Mouse (Mus musculus) frontal cortex, postnatal 10 days (tissue): ENCODE measurements around the gene Pld5.
"Not testable (repeated sequence)": the region's sequence is repeated elsewhere in the genome, so short reads cannot be mapped to it uniquely, and the experiment has no call there.

Source experiments
- DNase-seq, 2 experiments: peaks; one replicate each; pipeline ENCODE4 v3.0.0; 2022; ENCODE audit warnings: low spot score in 2 of 2, mixed read lengths in 1 of 2

The Pld5 gene

DNA sequence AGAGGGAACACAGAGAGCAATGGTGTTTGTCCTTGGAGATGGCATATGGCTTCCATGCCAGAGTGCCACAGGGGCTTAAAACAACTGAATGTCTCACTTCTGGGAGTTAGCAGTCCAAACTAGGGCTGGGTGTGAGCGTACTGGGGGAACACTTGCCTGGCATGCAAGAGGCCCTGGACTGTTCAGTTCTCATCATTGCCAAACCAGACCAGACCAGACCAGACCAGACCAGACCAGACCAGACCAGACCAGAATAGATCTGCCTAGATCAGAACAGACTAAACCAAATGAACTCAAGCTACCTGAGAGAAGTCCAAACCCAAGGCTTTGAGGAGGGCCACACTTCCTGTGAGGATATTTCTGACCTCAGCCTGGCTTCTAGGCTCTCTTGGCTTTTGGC, 228.7 kb downstream of the Pld5 start:
- no peak for DNase-seq

- DNase-seq: no peak
Observed at GRCm38 (mm10) chr1:176043056-176043455, 232.1 kb downstream of the Pld5 start.

- DNase-seq: no peak
Observed at GRCm38 (mm10) chr1:176039923-176040322, 235.2 kb downstream of the Pld5 start.

- no peak for DNase-seq
Observed at GRCm38 (mm10) chr1:176036028-176036427, 239.1 kb downstream of the Pld5 start.

DNA sequence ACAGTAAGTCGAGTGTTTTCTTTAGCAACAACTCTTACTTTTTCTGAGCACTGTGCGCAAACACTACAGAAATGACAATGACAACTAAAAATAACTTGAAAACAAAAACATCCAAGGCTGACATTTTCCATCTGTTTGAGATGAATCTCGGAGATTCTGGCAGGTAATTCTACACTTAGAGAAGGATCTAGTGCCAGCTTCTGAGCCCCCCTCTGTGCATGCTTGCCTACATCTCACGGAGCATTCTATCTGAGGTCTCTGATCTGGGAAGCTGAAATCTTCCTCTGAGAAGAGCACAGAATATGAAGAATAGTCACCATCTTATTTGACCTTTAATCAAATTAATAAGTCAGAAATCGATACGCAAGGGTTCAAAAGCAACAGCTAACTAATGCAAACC, 240.4 kb downstream of the Pld5 start:
- no peak for DNase-seq

GRCm38 (mm10) chr1:176033698-176034097, 241.4 kb downstream of the Pld5 start:
- no peak for DNase-seq

- no peak for DNase-seq
Observed at GRCm38 (mm10) chr1:176029063-176029462, 246.0 kb downstream of the Pld5 start.

- no peak for DNase-seq
Observed at GRCm38 (mm10) chr1:176028397-176028796, 246.7 kb downstream of the Pld5 start.

DNA sequence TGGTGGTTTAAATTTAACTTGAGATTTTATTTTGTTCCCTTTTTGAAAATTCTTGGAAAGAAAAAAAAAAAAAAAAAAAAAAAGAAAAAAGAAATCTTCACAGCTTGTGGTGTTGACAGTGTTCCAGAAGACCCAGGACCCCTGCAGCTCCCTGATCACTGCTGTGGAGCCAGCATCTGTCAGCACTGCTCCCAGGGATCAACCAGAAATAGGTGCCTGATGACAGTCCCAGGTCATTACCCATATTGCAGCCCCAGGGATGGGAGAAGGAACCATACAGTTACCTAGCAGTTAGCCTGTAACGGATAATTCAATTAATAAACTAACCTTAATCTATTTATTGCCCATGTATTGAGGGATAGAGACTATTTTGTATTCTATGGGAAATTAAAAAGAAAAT, 250.6 kb downstream of the Pld5 start:
- no peak for DNase-seq

GRCm38 (mm10) chr1:176018523-176018922, 256.6 kb downstream of the Pld5 start:
- DNase-seq: no peak

GRCm38 (mm10) chr1:176016076-176016475, 259.0 kb downstream of the Pld5 start:
- no peak for DNase-seq

GRCm38 (mm10) chr1:176013497-176014268, 261.4 kb downstream of the Pld5 start:
- no peak for DNase-seq

DNA sequence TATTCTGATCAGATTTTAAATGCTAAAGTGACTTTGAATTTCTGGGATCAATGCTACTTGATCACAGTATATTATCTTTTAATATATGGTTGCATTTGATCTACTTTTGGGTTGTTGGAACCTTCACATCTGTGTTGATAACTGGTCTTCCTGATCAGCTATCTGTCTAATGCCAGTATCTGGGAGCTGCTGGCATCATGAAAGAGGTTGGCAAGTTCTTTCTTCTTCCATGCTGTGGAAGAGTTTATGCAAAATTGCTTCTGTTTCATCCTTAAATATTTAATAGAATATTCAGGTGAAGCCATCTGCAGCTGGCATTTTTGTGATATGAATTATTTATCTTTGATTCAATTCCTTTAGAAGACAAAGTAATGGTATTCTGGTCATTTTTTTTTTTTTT, 263.6 kb downstream of the Pld5 start:
- DNase-seq: no peak

- DNase-seq: no peak
Observed at GRCm38 (mm10) chr1:176011072-176011471, 264.0 kb downstream of the Pld5 start.

- no peak for DNase-seq
Observed at GRCm38 (mm10) chr1:176008411-176008810, 266.7 kb downstream of the Pld5 start.

GRCm38 (mm10) chr1:176000599-176000998, 274.5 kb downstream of the Pld5 start:
- no peak for DNase-seq

GRCm38 (mm10) chr1:175997076-175997651, 277.9 kb downstream of the Pld5 start:
- DNase-seq: no peak

DNA sequence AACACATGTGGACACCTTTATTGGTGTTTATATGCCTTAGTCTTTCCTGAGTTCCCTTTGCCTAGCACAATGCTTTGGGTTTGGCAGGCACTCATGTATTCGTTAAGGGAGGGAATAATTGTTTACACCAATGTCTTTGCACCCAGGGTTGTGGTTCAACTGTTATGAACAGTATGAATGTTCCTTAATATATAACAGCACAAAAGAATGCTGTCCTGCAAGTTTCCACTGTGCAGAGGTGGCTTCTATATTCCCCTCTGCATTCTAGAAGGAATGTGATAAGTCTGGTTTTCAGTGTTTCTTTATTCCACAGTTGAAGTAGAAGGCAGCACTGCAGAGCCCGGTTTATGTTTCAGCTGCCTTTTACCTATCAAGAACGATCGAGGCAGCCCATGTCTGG, 286.2 kb downstream of the Pld5 start:
- no peak for DNase-seq

DNA sequence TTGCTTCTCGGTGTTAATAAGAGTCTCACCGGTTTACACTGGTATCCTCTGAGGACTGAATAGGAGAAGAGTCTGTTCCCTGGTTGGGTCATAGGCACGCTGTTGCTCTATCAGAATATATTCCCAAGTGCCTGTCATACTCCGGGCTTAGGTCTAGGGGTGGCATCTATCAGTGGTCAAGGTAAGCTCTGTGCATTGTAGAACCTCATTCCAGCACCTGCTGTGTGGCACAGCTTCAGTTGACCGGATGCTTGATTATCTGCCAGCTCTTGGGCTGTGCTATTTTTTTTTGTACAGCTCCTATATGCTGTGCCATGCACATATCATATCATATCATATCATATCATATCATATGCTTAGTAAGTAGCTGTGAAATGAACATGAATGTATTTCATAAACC, 286.7 kb downstream of the Pld5 start:
- DNase-seq: no peak

DNA sequence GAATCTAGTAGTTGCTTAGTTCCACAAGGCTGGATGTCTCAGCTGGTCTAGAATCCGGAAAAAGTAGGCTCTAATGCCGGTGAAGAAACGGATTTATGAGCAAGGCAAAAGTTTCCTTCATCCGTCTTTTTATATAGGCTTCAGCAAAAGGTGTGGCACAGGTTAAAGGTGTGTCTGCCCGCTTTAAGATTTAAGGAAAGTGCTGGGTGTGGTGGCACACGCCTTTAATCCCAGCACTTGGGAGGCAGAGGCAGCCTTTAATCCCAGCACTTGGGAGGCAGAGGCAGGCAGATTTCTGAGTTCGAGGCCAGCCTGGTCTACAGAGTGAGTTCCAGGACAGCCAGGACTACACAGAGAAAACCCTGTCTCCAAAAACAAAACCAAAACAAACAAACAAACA, 296.1 kb downstream of the Pld5 start, which contains the start of gene Rbm8a2:
Gene Rbm8a2 (minus strand): TSS at position 101 of the 400 bp plus-strand sequence.
- not testable (repeated sequence) for DNase-seq

DNA sequence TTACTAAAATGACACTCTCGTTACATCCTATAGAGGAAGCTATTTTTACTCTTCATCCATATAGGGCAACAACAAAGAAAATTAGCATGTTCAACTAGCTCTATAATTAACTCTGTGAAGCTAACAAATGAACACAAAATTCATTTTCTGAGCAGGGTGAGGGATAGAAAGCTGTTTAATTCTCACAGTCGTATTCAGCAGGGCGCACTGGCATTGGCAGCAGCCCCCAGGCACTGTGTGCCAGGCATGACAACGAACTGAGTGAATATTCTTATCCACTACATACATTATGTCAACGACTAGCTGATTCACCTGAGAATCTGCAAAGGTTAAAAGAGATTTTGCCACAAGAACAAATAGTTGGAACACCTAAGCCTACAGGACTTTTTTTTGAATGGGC, 304.4 kb downstream of the Pld5 start:
- DNase-seq: no peak

DNA sequence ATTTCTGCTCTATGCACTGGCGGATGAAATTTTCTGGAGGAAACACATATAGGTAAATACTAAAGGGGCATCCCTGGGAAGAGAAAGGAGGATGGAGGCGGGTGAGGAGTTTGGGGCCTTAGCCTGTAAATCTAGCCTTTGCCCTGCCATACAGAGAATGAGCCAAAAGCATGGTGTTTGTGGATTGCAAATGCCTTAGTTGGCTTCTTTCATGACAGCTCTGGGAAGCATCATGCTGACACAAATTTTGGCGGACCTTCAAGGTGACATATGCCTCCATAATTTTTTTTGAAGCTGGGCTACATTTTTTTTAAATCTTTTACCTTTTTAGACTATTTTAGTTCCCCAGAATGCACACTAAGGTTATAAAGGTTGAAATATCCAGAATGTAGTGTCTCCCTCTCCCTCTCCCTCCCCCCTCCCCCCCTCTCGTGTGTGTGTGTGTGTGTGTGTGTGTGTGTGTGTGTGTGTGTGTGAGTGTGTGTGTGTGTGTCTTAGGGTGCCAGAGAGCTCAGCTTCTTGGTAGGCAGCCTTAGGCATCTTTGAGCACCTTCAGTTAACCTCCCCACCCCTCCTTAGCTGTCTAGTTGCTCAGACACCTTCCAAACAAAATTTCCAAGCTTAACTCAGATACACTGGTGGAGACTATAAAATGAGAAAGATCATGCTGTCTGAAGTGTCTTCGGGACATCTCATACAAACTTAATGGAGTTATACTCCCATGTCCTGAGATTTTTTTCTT, 307.9 kb downstream of the Pld5 start:
- DNase-seq: no peak

GRCm38 (mm10) chr1:175961786-175962185, 313.3 kb downstream of the Pld5 start:
- no peak for DNase-seq
